Mouse (Mus musculus) megakaryocyte progenitor cell, adult 5-6 weeks (primary cell): ENCODE measurements around the gene Gtpbp4. TPM values are rescaled to one million over a fixed set of nuclear protein-coding genes. Genes with fewer than 3 reads are reported as not detected.
"Not testable (repeated sequence)": the region's sequence is repeated elsewhere in the genome, so short reads cannot be mapped to it uniquely, and the experiment has no call there.

Experiments used
- ATAC-seq: replicated peaks from 2 replicates; pipeline ENCODE4 v1.8.0; 2016; ENCODE audit warnings: mild to moderate bottlenecking, moderate TSS enrichment, inconsistent platforms; ENCODE audit not compliant: poor library complexity
- total RNA-seq, 2 experiments: library from RNA; stranded (forward) in 1 of 2; stranded (reverse) in 1 of 2; fragments of 157-497, 149-512 nt in 1 of 2; fragments of 200-1000 nt in 1 of 2; gene quantifications; 2 replicates each; pipeline versions ENCODE4 v1.2.3 to v1.2.4; 2015 to 2017

Gtpbp4 gene
- 120 and 127 TPM in 2 replicates for total RNA-seq (2015)
- total RNA-seq (2017) = 135 and 165 TPM in 2 replicates

- peak; percentile 89 for ATAC-seq
Measured at GRCm38 (mm10) chr13:8995990-8996786, at the start of gene Gtpbp4. TSS of gene Gtpbp4 (minus strand) at chr13:8996083.

- ATAC-seq = no peak
Measured at GRCm38 (mm10) chr13:9044731-9045130, 48.8 kb upstream of the Gtpbp4 start.

- no peak for ATAC-seq
Measured at GRCm38 (mm10) chr13:9043289-9044049, 47.6 kb upstream of the Gtpbp4 start.

- ATAC-seq = no peak
Measured at GRCm38 (mm10) chr13:9040626-9041025, 44.7 kb upstream of the Gtpbp4 start.

GRCm38 (mm10) chr13:9031996-9032661 lies 36.2 kb upstream of the Gtpbp4 start:
- no peak for ATAC-seq

GRCm38 (mm10) chr13:9030364-9030763 lies 34.5 kb upstream of the Gtpbp4 start:
- no peak for ATAC-seq

GRCm38 (mm10) chr13:9027251-9027650 lies 31.4 kb upstream of the Gtpbp4 start:
- peak; percentile 69 for ATAC-seq

- peak; percentile 84 for ATAC-seq
Measured at GRCm38 (mm10) chr13:9022623-9023022, 26.7 kb upstream of the Gtpbp4 start.

- no peak for ATAC-seq
Measured at GRCm38 (mm10) chr13:9021556-9021955, 25.7 kb upstream of the Gtpbp4 start.

- no peak for ATAC-seq
Measured at GRCm38 (mm10) chr13:9019713-9020112, 23.8 kb upstream of the Gtpbp4 start.

- ATAC-seq = peak; percentile 69
Measured at GRCm38 (mm10) chr13:9018974-9019587, 23.2 kb upstream of the Gtpbp4 start.

- no peak for ATAC-seq
Measured at GRCm38 (mm10) chr13:9017190-9017589, 21.3 kb upstream of the Gtpbp4 start.

GRCm38 (mm10) chr13:9014431-9014830 lies 18.5 kb upstream of the Gtpbp4 start:
- ATAC-seq = peak; percentile 51

- no peak for ATAC-seq
Measured at GRCm38 (mm10) chr13:9013483-9013882, 17.6 kb upstream of the Gtpbp4 start.

GRCm38 (mm10) chr13:9011596-9012350 lies 15.9 kb upstream of the Gtpbp4 start:
- peak; percentile 92 for ATAC-seq

GRCm38 (mm10) chr13:9003306-9003705 lies 7.4 kb upstream of the Gtpbp4 start:
- ATAC-seq = no peak

GRCm38 (mm10) chr13:8999464-8999863 lies 3.6 kb upstream of the Gtpbp4 start:
- ATAC-seq = no peak

- ATAC-seq = not testable (repeated sequence)
Measured at GRCm38 (mm10) chr13:8997221-8997620, 1.3 kb upstream of the Gtpbp4 start.

- ATAC-seq = peak; percentile 38
Measured at GRCm38 (mm10) chr13:8995159-8995989, 509 bp downstream of the Gtpbp4 start.
